Mouse (Mus musculus) retina, postnatal 7 days (tissue): ENCODE results near the gene Spin4.
A peak's percentile ranks its signal among the peaks of the same experiment; 100 is the strongest.

ENCODE experiments used
- DNase-seq: peaks from one replicate; pipeline ENCODE4 v3.0.0-alpha.2; 2012; ENCODE audit warnings: low read depth, low spot score

The Spin4 gene

GRCm38 (mm10) chrX:95026361-95026892, at the start of gene Spin4:
TSS of gene Spin4 (minus strand) at chrX:95026682.
- DNase-seq, result peak; percentile 39

GRCm38 (mm10) chrX:95027907-95028306, 1.4 kb upstream of the Spin4 start:
- DNase-seq, result no peak

GRCm38 (mm10) chrX:95025779-95026360, 612 bp downstream of the Spin4 start:
- peak; percentile 6 for DNase-seq

- peak; percentile 34 for DNase-seq
These were observed 14.4 kb downstream of the Spin4 start for GRCm38 (mm10) chrX:95012033-95012432.

- DNase-seq, result no peak
These were observed 27.6 kb downstream of the Spin4 start for GRCm38 (mm10) chrX:94998845-94999244.

GRCm38 (mm10) chrX:94994113-94994512, 32.4 kb downstream of the Spin4 start:
- no peak for DNase-seq

GRCm38 (mm10) chrX:94990903-94991302, 35.6 kb downstream of the Spin4 start:
- DNase-seq, result no peak

- no peak for DNase-seq
These were observed 36.2 kb downstream of the Spin4 start for GRCm38 (mm10) chrX:94990080-94990825.
